Mouse (Mus musculus): ENCODE measurements around the gene Sft2d2. TPM values are rescaled to one million over a fixed set of nuclear protein-coding genes. Genes with fewer than 3 reads are reported as not detected.

Sft2d2 gene
- total and polyA plus RNA-seq, 2 experiments from 2014 or later = 4.6 to 8.8 TPM

GRCm38 (mm10) chr1:165217023-165217589, 22.9 kb upstream of the Sft2d2 start:
- no peak for ATAC-seq
- Histone ChIP-seq H3K9ac (no peak overlapping the region), H3K4me3 (ENCODE audit: low read depth, low read length) (no peak overlapping the region), H3K4me2 (ENCODE audit: low read depth) (no peak overlapping the region), H3K36me3 (ENCODE audit: insufficient read depth) (peaks cover 62% of the 10 kb centered on the region), H3K4me1 (ENCODE audit: insufficient read depth) (no peaks in the 10 kb centered on the region), H3K27ac (ENCODE audit: low read depth, low read length) (no peak overlapping the region), H3K27me3 (ENCODE audit: insufficient read depth, low read length) (no peaks in the 10 kb centered on the region), H3K9me3 (ENCODE audit: low read length) (no peaks in the 10 kb centered on the region)
- TF ChIP-seq CTCF (IDR thresholded peaks at IDR 0.05; ENCODE audit: low read depth) = no peak
- 94% methylated on average over 2 of the region's 2 CpGs for whole genome bisulfite sequencing
- no peak for DNase-seq

- Histone ChIP-seq H3K27me3 (ENCODE audit: insufficient read depth, low read length) (no peaks in the 10 kb centered on the region), H3K4me2 (ENCODE audit: low read depth) (no peak overlapping the region), H3K9me3 (ENCODE audit: low read length) (no peaks in the 10 kb centered on the region), H3K9ac (no peak overlapping the region), H3K36me3 (ENCODE audit: insufficient read depth) (peaks cover 53% of the 10 kb centered on the region), H3K4me3 (ENCODE audit: low read depth, low read length) (no peak overlapping the region), H3K27ac (ENCODE audit: low read depth, low read length) (no peak overlapping the region), H3K4me1 (ENCODE audit: insufficient read depth) (no peaks in the 10 kb centered on the region)
- no peak for ATAC-seq
- TF ChIP-seq CTCF (IDR thresholded peaks at IDR 0.05; ENCODE audit: low read depth) = no peak
- WGBS = 92% methylated on average over 7 of the region's 7 CpGs
- no peak for DNase-seq
Measured at GRCm38 (mm10) chr1:165215831-165216230, 21.6 kb upstream of the Sft2d2 start.

GRCm38 (mm10) chr1:165205591-165205990, 11.4 kb upstream of the Sft2d2 start:
- no peaks in the 10 kb centered on the region for H3K36me3 ChIP-seq (ENCODE audit: insufficient read depth)
- no peaks in the 10 kb centered on the region for H3K4me1 ChIP-seq (ENCODE audit: insufficient read depth)
- H3K9ac ChIP-seq = no peak overlapping the region
- DNase-seq (no peak), ATAC-seq (no peak)
- no peak for TF ChIP-seq CTCF (IDR thresholded peaks at IDR 0.05; ENCODE audit: low read depth)
- no peak overlapping the region for H3K4me3 ChIP-seq (ENCODE audit: low read depth, low read length)
- no peak overlapping the region for H3K27ac ChIP-seq (ENCODE audit: low read depth, low read length)
- no peaks in the 10 kb centered on the region for H3K9me3 ChIP-seq (ENCODE audit: low read length)
- H3K27me3 ChIP-seq (ENCODE audit: insufficient read depth, low read length) = no peaks in the 10 kb centered on the region
- WGBS = 46% methylated on average over 2 of the region's 2 CpGs
- H3K4me2 ChIP-seq (ENCODE audit: low read depth) = no peak overlapping the region

- Histone ChIP-seq H3K4me2 (ENCODE audit: low read depth) (no peak overlapping the region), H3K4me3 (ENCODE audit: low read depth, low read length) (no peak overlapping the region), H3K9me3 (ENCODE audit: low read length) (no peaks in the 10 kb centered on the region), H3K4me1 (ENCODE audit: insufficient read depth) (no peaks in the 10 kb centered on the region), H3K27me3 (ENCODE audit: insufficient read depth, low read length) (no peaks in the 10 kb centered on the region), H3K9ac (no peak overlapping the region), H3K27ac (ENCODE audit: low read depth, low read length) (no peak overlapping the region), H3K36me3 (ENCODE audit: insufficient read depth) (no peaks in the 10 kb centered on the region)
- TF ChIP-seq CTCF (IDR thresholded peaks at IDR 0.05; ENCODE audit: low read depth) = no peak
- ATAC-seq = no peak
- no peak for DNase-seq
- WGBS = 54% methylated on average over 2 of the region's 2 CpGs
Measured at GRCm38 (mm10) chr1:165203488-165204035, 9.3 kb upstream of the Sft2d2 start.

- TF ChIP-seq CTCF (IDR thresholded peaks at IDR 0.05; ENCODE audit: low read depth) = no peak
- Histone ChIP-seq H3K4me3 (ENCODE audit: low read depth, low read length) (no peak overlapping the region), H3K4me2 (ENCODE audit: low read depth) (no peak overlapping the region), H3K9ac (no peak overlapping the region), H3K4me1 (ENCODE audit: insufficient read depth) (no peaks in the 10 kb centered on the region), H3K9me3 (ENCODE audit: low read length) (no peaks in the 10 kb centered on the region), H3K27ac (ENCODE audit: low read depth, low read length) (no peak overlapping the region), H3K27me3 (ENCODE audit: insufficient read depth, low read length) (no peaks in the 10 kb centered on the region), H3K36me3 (ENCODE audit: insufficient read depth) (no peaks in the 10 kb centered on the region)
- DNase-seq (no peak), ATAC-seq (no peak)
- 84% methylated on average over 4 of the region's 4 CpGs for WGBS
Measured at GRCm38 (mm10) chr1:165201445-165202012, 7.3 kb upstream of the Sft2d2 start.

GRCm38 (mm10) chr1:165200748-165201147, 6.5 kb upstream of the Sft2d2 start:
- no peak for DNase-seq
- no peaks in the 10 kb centered on the region for H3K4me1 ChIP-seq (ENCODE audit: insufficient read depth)
- H3K27ac ChIP-seq (ENCODE audit: low read depth, low read length) = no peak overlapping the region
- no peaks in the 10 kb centered on the region for H3K27me3 ChIP-seq (ENCODE audit: insufficient read depth, low read length)
- no peaks in the 10 kb centered on the region for H3K36me3 ChIP-seq (ENCODE audit: insufficient read depth)
- H3K4me2 ChIP-seq (ENCODE audit: low read depth) = no peak overlapping the region
- WGBS = 77% methylated on average over 8 of the region's 8 CpGs
- no peak for TF ChIP-seq CTCF (IDR thresholded peaks at IDR 0.05; ENCODE audit: low read depth)
- no peaks in the 10 kb centered on the region for H3K9me3 ChIP-seq (ENCODE audit: low read length)
- no peak overlapping the region for H3K9ac ChIP-seq
- ATAC-seq = no peak
- no peak overlapping the region for H3K4me3 ChIP-seq (ENCODE audit: low read depth, low read length)

GRCm38 (mm10) chr1:165199639-165200038, 5.4 kb upstream of the Sft2d2 start:
- no peaks in the 10 kb centered on the region for H3K4me1 ChIP-seq (ENCODE audit: insufficient read depth)
- no peak overlapping the region for H3K9ac ChIP-seq
- ATAC-seq (no peak), DNase-seq (no peak)
- no peaks in the 10 kb centered on the region for H3K36me3 ChIP-seq (ENCODE audit: insufficient read depth)
- H3K9me3 ChIP-seq (ENCODE audit: low read length) = no peaks in the 10 kb centered on the region
- no peak for TF ChIP-seq CTCF (IDR thresholded peaks at IDR 0.05; ENCODE audit: low read depth)
- no peaks in the 10 kb centered on the region for H3K27me3 ChIP-seq (ENCODE audit: insufficient read depth, low read length)
- no peak overlapping the region for H3K4me3 ChIP-seq (ENCODE audit: low read depth, low read length)
- WGBS = 73% methylated on average over 3 of the region's 3 CpGs
- no peak overlapping the region for H3K4me2 ChIP-seq (ENCODE audit: low read depth)
- H3K27ac ChIP-seq (ENCODE audit: low read depth, low read length) = no peak overlapping the region

Measured in forebrain, postnatal 0 days (tissue).